Mouse (Mus musculus): ENCODE results near the gene Scand1. TPM values are rescaled to one million over a fixed set of nuclear protein-coding genes. Genes with fewer than 3 reads are reported as not detected.
A peak's percentile ranks its signal among the peaks of the same experiment; 100 is the strongest.

Gene Scand1
- total RNA-seq, 2 experiments from 2014 or later: 1.9 TPM; not detected in 1

- no peak for ATAC-seq (replicated peaks; ENCODE audit: low FRiP score, poor library complexity, severe bottlenecking)
Measured at GRCm38 (mm10) chr2:156310455-156310854, 2.0 kb downstream of the Scand1 start.

- ATAC-seq (replicated peaks; ENCODE audit: low FRiP score, poor library complexity, severe bottlenecking): no peak
Measured at GRCm38 (mm10) chr2:156309948-156310347, 2.6 kb downstream of the Scand1 start.

GRCm38 (mm10) chr2:156307261-156307660 is 5.2 kb downstream of the Scand1 start:
- no peak for ATAC-seq (replicated peaks; ENCODE audit: low FRiP score, poor library complexity, severe bottlenecking)

- 0 out of 2 replicates have a peak, but pooled peaks have one; percentile 56 for ATAC-seq (replicated peaks; ENCODE audit: low FRiP score, poor library complexity, severe bottlenecking)
Measured at GRCm38 (mm10) chr2:156305818-156306217, 6.7 kb downstream of the Scand1 start.

- no peak for ATAC-seq (replicated peaks; ENCODE audit: low FRiP score, poor library complexity, severe bottlenecking)
Measured at GRCm38 (mm10) chr2:156304351-156304750, 8.2 kb downstream of the Scand1 start.

- ATAC-seq (replicated peaks; ENCODE audit: low FRiP score, poor library complexity, severe bottlenecking): no peak
Measured at GRCm38 (mm10) chr2:156302063-156302462, 10.4 kb downstream of the Scand1 start.

GRCm38 (mm10) chr2:156298458-156298857 is 14.0 kb downstream of the Scand1 start:
- no peak for ATAC-seq (replicated peaks; ENCODE audit: low FRiP score, poor library complexity, severe bottlenecking)

GRCm38 (mm10) chr2:156297653-156298052 is 14.9 kb downstream of the Scand1 start:
- no peak for ATAC-seq (replicated peaks; ENCODE audit: low FRiP score, poor library complexity, severe bottlenecking)

- no peak for ATAC-seq (replicated peaks; ENCODE audit: low FRiP score, poor library complexity, severe bottlenecking)
Measured at GRCm38 (mm10) chr2:156296190-156296589, 16.3 kb downstream of the Scand1 start.

GRCm38 (mm10) chr2:156295601-156296063 is 16.9 kb downstream of the Scand1 start:
- ATAC-seq (replicated peaks; ENCODE audit: low FRiP score, poor library complexity, severe bottlenecking): no peak

- ATAC-seq (replicated peaks; ENCODE audit: low FRiP score, poor library complexity, severe bottlenecking): no peak
Measured at GRCm38 (mm10) chr2:156291998-156292397, 20.5 kb downstream of the Scand1 start.

- no peak for ATAC-seq (replicated peaks; ENCODE audit: low FRiP score, poor library complexity, severe bottlenecking)
Measured at GRCm38 (mm10) chr2:156289552-156290160, 22.8 kb downstream of the Scand1 start.

- ATAC-seq (replicated peaks; ENCODE audit: low FRiP score, poor library complexity, severe bottlenecking): no peak
Measured at GRCm38 (mm10) chr2:156288222-156288621, 24.3 kb downstream of the Scand1 start.

- 0 out of 2 replicates have a peak, but pooled peaks have one; percentile 26 for ATAC-seq (replicated peaks; ENCODE audit: low FRiP score, poor library complexity, severe bottlenecking)
Measured at GRCm38 (mm10) chr2:156286733-156287132, 25.8 kb downstream of the Scand1 start.

GRCm38 (mm10) chr2:156285161-156285560 is 27.3 kb downstream of the Scand1 start:
- no peak for ATAC-seq (replicated peaks; ENCODE audit: low FRiP score, poor library complexity, severe bottlenecking)

- ATAC-seq (replicated peaks; ENCODE audit: low FRiP score, poor library complexity, severe bottlenecking): no peak
Measured at GRCm38 (mm10) chr2:156281227-156281626, 31.3 kb downstream of the Scand1 start.

- ATAC-seq (replicated peaks; ENCODE audit: low FRiP score, poor library complexity, severe bottlenecking): peak; percentile 81
Measured at GRCm38 (mm10) chr2:156278226-156279017, 34.1 kb downstream of the Scand1 start.

- ATAC-seq (replicated peaks; ENCODE audit: low FRiP score, poor library complexity, severe bottlenecking): no peak
Measured at GRCm38 (mm10) chr2:156272553-156272952, 40.0 kb downstream of the Scand1 start.

GRCm38 (mm10) chr2:156267636-156268035 is 44.9 kb downstream of the Scand1 start:
- ATAC-seq (replicated peaks; ENCODE audit: low FRiP score, poor library complexity, severe bottlenecking): no peak

- ATAC-seq (replicated peaks; ENCODE audit: low FRiP score, poor library complexity, severe bottlenecking): no peak
Measured at GRCm38 (mm10) chr2:156263204-156263893, 49.2 kb downstream of the Scand1 start.
